Comparison of ENCODE assay signal across 25 mouse cellular contexts in the genomic region with DNA sequence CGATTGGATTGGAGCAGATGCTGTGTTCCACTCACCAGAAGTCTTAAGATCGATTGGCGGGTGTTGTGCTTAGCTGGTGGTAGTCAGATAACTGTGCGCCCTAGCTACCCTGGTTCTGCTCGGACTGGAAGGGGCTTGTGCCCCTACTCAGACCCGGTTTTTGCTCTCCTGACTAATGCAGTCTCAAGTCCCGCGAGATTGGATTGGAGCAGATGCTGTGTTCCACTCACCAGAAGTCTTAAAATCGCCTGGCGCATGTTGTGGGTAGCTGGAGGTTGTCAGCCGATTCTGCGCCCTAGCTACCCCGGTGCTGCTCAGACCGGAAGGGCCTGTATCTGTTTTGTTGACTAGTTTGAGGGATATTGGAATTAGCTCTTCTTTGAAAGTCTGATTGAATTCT. TPM values are rescaled to one million over a fixed set of nuclear protein-coding genes. Genes with fewer than 3 reads are reported as not detected.
DNase-seq lines count a peak whose midpoint lies in the region; ATAC-seq and TF ChIP-seq lines count a peak whose summit lies in the region.
"Had no signal": no experiment of that assay in that cellular context is flagged by ENCODE, and none has a peak within 500 bp of the region (broad histone marks: within the 10 kb centered on the region; RNA-seq: fewer than 3 reads in every experiment).

No protein-coding gene starts in this region.

- no peak overlapping the region for H3K27ac ChIP-seq in forebrain, postnatal 0 days (ENCODE audit: low read depth, low read length)
- H3K27ac ChIP-seq in forebrain, embryonic 10.5 days: no peak overlapping the region
- no peak overlapping the region for H3K27ac ChIP-seq in intestine, embryonic 14.5 days (ENCODE audit: low read depth)
- H3K27ac ChIP-seq in intestine, embryonic 16.5 days (ENCODE audit: low read length): no peak overlapping the region
- no peak overlapping the region for H3K27ac ChIP-seq in neural tube, embryonic 13.5 days (replicated peaks)
- H3K27ac ChIP-seq: lung, embryonic 15.5 days had no signal

- DNase-seq in forebrain, postnatal 0 days: peak; percentile 0
- no peak for DNase-seq in forebrain, embryonic 10.5 days (ENCODE audit: extremely low spot score, low spot score)
- DNase-seq in intestine, embryonic 14.5 days (ENCODE audit: low spot score): no peak
- no peak for DNase-seq in neural tube, embryonic 10.5 days (ENCODE audit: extremely low spot score, low spot score)
- DNase-seq in urinary bladder, postnatal 36 days (ENCODE audit: low spot score in 2 of 2): no peak
- no peak for DNase-seq in spleen, adult 12 weeks (ENCODE audit: low spot score)
- DNase-seq: kidney, postnatal 10 days; retina, postnatal 1 day; thymus, adult 2 months had no signal

- no peaks in the 10 kb centered on the region for H3K36me3 ChIP-seq in forebrain, postnatal 0 days (ENCODE audit: insufficient read depth)
- H3K36me3 ChIP-seq in forebrain, embryonic 10.5 days (replicated peaks): no peaks in the 10 kb centered on the region
- H3K36me3 ChIP-seq in intestine, embryonic 14.5 days (ENCODE audit: control insufficient read depth, insufficient read depth, low read length): no peaks in the 10 kb centered on the region
- H3K36me3 ChIP-seq in intestine, embryonic 16.5 days (ENCODE audit: control insufficient read depth, insufficient read depth, low read length): no peaks in the 10 kb centered on the region
- no peaks in the 10 kb centered on the region for H3K36me3 ChIP-seq in neural tube, embryonic 13.5 days
- H3K36me3 ChIP-seq: lung, embryonic 15.5 days had no signal

- H3K4me2 ChIP-seq in forebrain, postnatal 0 days (ENCODE audit: low read depth): no peak overlapping the region
- peak overlapping the region; percentile 15; the same call in 1 of the 2 replicates for H3K4me2 ChIP-seq in intestine, embryonic 14.5 days (ENCODE audit: low read length)
- no peak overlapping the region for H3K4me2 ChIP-seq in intestine, embryonic 16.5 days (ENCODE audit: low read depth, low read length)
- H3K4me2 ChIP-seq in neural tube, embryonic 13.5 days: peak overlapping the region; percentile 29; the same call in 1 of the 2 replicates
- H3K4me2 ChIP-seq: liver, embryonic 11.5 days; lung, embryonic 15.5 days had no signal

- no peak for ATAC-seq in forebrain, postnatal 0 days
- ATAC-seq in intestine, embryonic 14.5 days (replicated peaks; ENCODE audit: low FRiP score, low TSS enrichment, low read depth): no peak
- ATAC-seq in intestine, embryonic 16.5 days: no peak
- ATAC-seq in neural tube, embryonic 13.5 days (ENCODE audit: low read depth): no peak
- ATAC-seq: activated CD4-positive, CD25-positive, alpha-beta regulatory T cell, adult 4 months; forebrain, embryonic 16.5 days had no signal

- no peak for TF ChIP-seq CTCF in forebrain, postnatal 0 days (IDR thresholded peaks at IDR 0.05; ENCODE audit: low read depth)

- H3K9ac ChIP-seq in forebrain, postnatal 0 days: no peak overlapping the region
- no peak overlapping the region for H3K9ac ChIP-seq in intestine, embryonic 14.5 days (ENCODE audit: low read length)
- no peak overlapping the region for H3K9ac ChIP-seq in intestine, embryonic 16.5 days (ENCODE audit: low read depth, low read length)
- H3K9ac ChIP-seq in neural tube, embryonic 13.5 days: no peak overlapping the region
- H3K9ac ChIP-seq: lung, embryonic 15.5 days had no signal

- WGBS in forebrain, postnatal 0 days: 60% methylated on average over 14 of the region's 14 CpGs
- WGBS in forebrain, embryonic 10.5 days: 67% methylated on average over 14 of the region's 14 CpGs
- 50% methylated on average over 14 of the region's 14 CpGs for WGBS in intestine, embryonic 14.5 days
- WGBS in intestine, embryonic 16.5 days: 51% methylated on average over 14 of the region's 14 CpGs
- WGBS in neural tube, embryonic 13.5 days: 61% methylated on average over 14 of the region's 14 CpGs

- H3K27me3 ChIP-seq in forebrain, postnatal 0 days (ENCODE audit: insufficient read depth, low read length): no peaks in the 10 kb centered on the region
- no peaks in the 10 kb centered on the region for H3K27me3 ChIP-seq in forebrain, embryonic 10.5 days (ENCODE audit: poor library complexity, severe bottlenecking)
- no peaks in the 10 kb centered on the region for H3K27me3 ChIP-seq in intestine, embryonic 14.5 days (replicated peaks; ENCODE audit: control insufficient read depth, insufficient read depth, low read length)
- H3K27me3 ChIP-seq in intestine, embryonic 16.5 days (replicated peaks; ENCODE audit: control insufficient read depth, insufficient read depth, low read length): no peaks in the 10 kb centered on the region
- H3K27me3 ChIP-seq in neural tube, embryonic 13.5 days: no peaks in the 10 kb centered on the region
- H3K27me3 ChIP-seq: lung, embryonic 15.5 days had no signal

- no peaks in the 10 kb centered on the region for H3K4me1 ChIP-seq in forebrain, postnatal 0 days (ENCODE audit: insufficient read depth)
- no peaks in the 10 kb centered on the region for H3K4me1 ChIP-seq in forebrain, embryonic 10.5 days
- no peaks in the 10 kb centered on the region for H3K4me1 ChIP-seq in intestine, embryonic 14.5 days (replicated peaks; ENCODE audit: control insufficient read depth, insufficient read depth, low read length)
- no peaks in the 10 kb centered on the region for H3K4me1 ChIP-seq in intestine, embryonic 16.5 days (ENCODE audit: control insufficient read depth, insufficient read depth, low read length)
- H3K4me1 ChIP-seq in neural tube, embryonic 13.5 days (replicated peaks): no peaks in the 10 kb centered on the region
- H3K4me1 ChIP-seq: lung, embryonic 15.5 days had no signal

- no peak overlapping the region for H3K4me3 ChIP-seq in forebrain, postnatal 0 days (ENCODE audit: low read depth, low read length)
- no peak overlapping the region for H3K4me3 ChIP-seq in forebrain, embryonic 10.5 days
- H3K4me3 ChIP-seq in intestine, embryonic 14.5 days (ENCODE audit: low read depth, low read length): no peak overlapping the region
- no peak overlapping the region; the same call in 1 of the 2 replicates for H3K4me3 ChIP-seq in intestine, embryonic 16.5 days (ENCODE audit: low read length)
- no peak overlapping the region for H3K4me3 ChIP-seq in neural tube, embryonic 13.5 days
- H3K4me3 ChIP-seq: lung, embryonic 15.5 days had no signal

- H3K9me3 ChIP-seq in forebrain, postnatal 0 days (ENCODE audit: low read length): no peaks in the 10 kb centered on the region
- H3K9me3 ChIP-seq in forebrain, embryonic 10.5 days: peaks cover 10% of the 10 kb centered on the region; the same call in 1 of the 2 replicates
- no peaks in the 10 kb centered on the region for H3K9me3 ChIP-seq in intestine, embryonic 14.5 days (ENCODE audit: control insufficient read depth, low read length)
- no peaks in the 10 kb centered on the region for H3K9me3 ChIP-seq in intestine, embryonic 16.5 days (ENCODE audit: control insufficient read depth, low read length)
- no peaks in the 10 kb centered on the region for H3K9me3 ChIP-seq in neural tube, embryonic 13.5 days
- H3K9me3 ChIP-seq: lung, embryonic 15.5 days had no signal

RNA-seq across cellular contexts. Expression of gene Olfr31, which starts 13.2 kb away (rescaled TPM):
- total RNA-seq in forebrain, postnatal 0 days (2014; rRNA removed): not detected in 2 replicates
- polyA plus RNA-seq in forebrain, postnatal 0 days (2015; fragmentation: Nextera tagmentation; extraction: Ambion mirVana): 0.11 TPM in 1 of 2 replicates, not detected in the other
- not detected in 2 replicates for polyA plus RNA-seq in forebrain, embryonic 10.5 days (2016; fragmentation: Nextera tagmentation; extraction: Ambion mirVana)
- not detected in 2 replicates for polyA plus RNA-seq in intestine, embryonic 14.5 days (2014; fragmentation: Nextera tagmentation; extraction: Ambion mirVana)
- not detected in 2 replicates for polyA plus RNA-seq in intestine, embryonic 16.5 days (2015; fragmentation: Nextera tagmentation; extraction: Ambion mirVana)
- not detected in 2 replicates for polyA plus RNA-seq in neural tube, embryonic 13.5 days (2015; fragmentation: Nextera tagmentation; extraction: Ambion mirVana)
- total RNA-seq: adrenal gland, postnatal 4 days; gastrocnemius, adult 8-10 months; left cerebral cortex, adult 8-10 months; megakaryocyte, adult 5-6 weeks; monocyte, adult 5-6 weeks; neutrophil, adult 5-6 weeks had no signal
- polyA plus RNA-seq: activated CD4-positive, CD25-positive, alpha-beta regulatory T cell, adult 4 months; C2C12; forebrain, embryonic 16.5 days; heart, postnatal 0 days; liver, embryonic 11.5 days; lung, embryonic 15.5 days; small intestine, adult 2 months; stomach, embryonic 14.5 days; thymus, adult 2 months had no signal

RNA-seq across cellular contexts. Expression of gene Il3ra, which starts 36.7 kb away (rescaled TPM):
- total RNA-seq in forebrain, postnatal 0 days (2014; rRNA removed): 4.5 and 7.7 TPM in 2 replicates
- 1.6 and 2.0 TPM in 2 replicates for polyA plus RNA-seq in forebrain, postnatal 0 days (2015; fragmentation: Nextera tagmentation; extraction: Ambion mirVana)
- 1.6 and 2.2 TPM in 2 replicates for polyA plus RNA-seq in forebrain, embryonic 10.5 days (2016; fragmentation: Nextera tagmentation; extraction: Ambion mirVana)
- 5.7 and 6.2 TPM in 2 replicates for polyA plus RNA-seq in intestine, embryonic 14.5 days (2014; fragmentation: Nextera tagmentation; extraction: Ambion mirVana)
- polyA plus RNA-seq in intestine, embryonic 16.5 days (2015; fragmentation: Nextera tagmentation; extraction: Ambion mirVana): 6.6 and 6.9 TPM in 2 replicates
- polyA plus RNA-seq in neural tube, embryonic 13.5 days (2015; fragmentation: Nextera tagmentation; extraction: Ambion mirVana): 1.2 and 3.0 TPM in 2 replicates

Comparison
In these comparisons a context has a peak if more than half of its experiments do, and no peak if none do; other contexts are left out.
1. H3K4me2 ChIP-seq: peak in intestine, embryonic 14.5 days (single experiment) and neural tube, embryonic 13.5 days (single experiment); none in forebrain, postnatal 0 days (single experiment) and intestine, embryonic 16.5 days (single experiment).